Mouse (Mus musculus) monocyte, adult 5-6 weeks (primary cell): ENCODE data around the gene Arl3. TPM values are rescaled to one million over a fixed set of nuclear protein-coding genes. Genes with fewer than 3 reads are reported as not detected.

ENCODE experiments used
- ATAC-seq: fragments of 153-309, 156-312 bp; replicated peaks from 2 replicates; pipeline ENCODE4 v1.8.0; 2017; ENCODE audit warnings: mild to moderate bottlenecking; ENCODE audit not compliant: low TSS enrichment, insufficient number of reproducible peaks, severe bottlenecking, poor library complexity, low FRiP score
- total RNA-seq: library from RNA; stranded (forward); fragments of 200-1000, 200-491, 200-594 nt; gene quantifications from 3 replicates; pipeline ENCODE4 v1.2.3, GENCODE M21; 2017

Gene Arl3
- total RNA-seq, 1 experiment from 2014 or later = 26.2 TPM

GRCm38 (mm10) chr19:46483701-46484328 is 89.2 kb downstream of the Arl3 start:
- no peak for ATAC-seq

GRCm38 (mm10) chr19:46482896-46483516 is 90.0 kb downstream of the Arl3 start:
- ATAC-seq = peak; percentile 27; the same call in 1 of the 2 replicates

GRCm38 (mm10) chr19:46481756-46482155 is 91.2 kb downstream of the Arl3 start:
- ATAC-seq = no peak

- no peak for ATAC-seq
Measured at GRCm38 (mm10) chr19:46481352-46481751, 91.6 kb downstream of the Arl3 start.

Other genes with a start within 250 kb of the Arl3 start
- 0.76 TPM in 1 of 3 replicates, not detected in the others for gene Psd, start 246.0 kb downstream of the Arl3 start, total RNA-seq
- gene Fbxl15, start 245.0 kb downstream of the Arl3 start, total RNA-seq = 1.2 to 3.0 TPM (median 2.2 TPM) in 3 replicates
- gene Cuedc2, start 234.5 kb downstream of the Arl3 start, total RNA-seq = 43.0 to 58.3 TPM (median 56.0 TPM) in 3 replicates
- 0.57 to 2.9 TPM (median 0.75 TPM) in 3 replicates for gene Mfsd13a, start 232.1 kb downstream of the Arl3 start, total RNA-seq
- 1.5 TPM in 2 of 3 replicates, not detected in the other for gene 2310034G01Rik, start 222.9 kb downstream of the Arl3 start, total RNA-seq
- 90.9 to 114 TPM (median 107 TPM) in 3 replicates for gene Actr1a, start 177.4 kb downstream of the Arl3 start, total RNA-seq
- 5.5 to 11.0 TPM (median 5.8 TPM) in 3 replicates for gene Sufu, start 176.3 kb downstream of the Arl3 start, total RNA-seq
- 35.4 to 50.0 TPM (median 39.9 TPM) in 3 replicates for gene Trim8, start 71.5 kb downstream of the Arl3 start, total RNA-seq
- 8.9 to 11.1 TPM (median 10.2 TPM) in 3 replicates for gene Sfxn2, start 167 bp upstream of the Arl3 start, total RNA-seq
- 45.5 to 72.9 TPM (median 56.5 TPM) in 3 replicates for gene Wbp1l, start 25.9 kb upstream of the Arl3 start, total RNA-seq
- gene Cyp17a1, start 100.0 kb upstream of the Arl3 start, total RNA-seq = 1.6 to 6.0 TPM (median 3.4 TPM) in 3 replicates
- gene Borcs7, start 116.7 kb upstream of the Arl3 start, total RNA-seq = 10.0 to 20.7 TPM (median 12.4 TPM) in 3 replicates
- 43.3 to 130 TPM (median 45.7 TPM) in 3 replicates for gene As3mt, start 134.3 kb upstream of the Arl3 start, total RNA-seq
- 2.6 to 10.0 TPM (median 5.9 TPM) in 3 replicates for gene Cnnm2, start 188.4 kb upstream of the Arl3 start, total RNA-seq